Mouse (Mus musculus) hematopoietic stem cell, adult 5-6 weeks (primary cell): ENCODE results near the gene Polg. TPM values are rescaled to one million over a fixed set of nuclear protein-coding genes. Genes with fewer than 3 reads are reported as not detected.

Source experiments
- ATAC-seq, 2 experiments: fragments of 125-278 bp in 1 of 2; replicated peaks in 1 of 2; 2 replicates each; pipeline ENCODE4 v1.8.0; 2016 to 2017; ENCODE audit warnings: inconsistent platforms in 2 of 2, mild to moderate bottlenecking in 2 of 2, moderate number of reproducible peaks in 2 of 2, low read depth in 1 of 2, moderate TSS enrichment in 1 of 2; ENCODE audit not compliant: low FRiP score in 2 of 2, poor library complexity in 2 of 2, severe bottlenecking in 2 of 2, insufficient read depth in 1 of 2, low TSS enrichment in 1 of 2
- total RNA-seq: library from RNA; stranded (forward); fragments of 172-1452, 232-1000 nt; gene quantifications from 2 replicates; pipeline ENCODE4 v1.2.3, GENCODE M21; 2017

The Polg gene
- total RNA-seq, 1 experiment from 2014 or later, result 36.2 TPM

- ATAC-seq, result no peak
Measured at GRCm38 (mm10) chr7:79414449-79415375, 51.5 kb downstream of the Polg start.

- no peak for ATAC-seq
Measured at GRCm38 (mm10) chr7:79400296-79400695, 65.9 kb downstream of the Polg start.

- no peak for ATAC-seq
Measured at GRCm38 (mm10) chr7:79398971-79399370, 67.2 kb downstream of the Polg start.

GRCm38 (mm10) chr7:79398426-79398825, 67.7 kb downstream of the Polg start:
- no peak for ATAC-seq

- peak; percentile 82 for ATAC-seq
Measured at GRCm38 (mm10) chr7:79397446-79397963, 68.7 kb downstream of the Polg start.

Other genes with a start within 250 kb of the Polg start
- gene Abhd2, start 193.2 kb downstream of the Polg start, total RNA-seq, result 39.1 and 45.4 TPM in 2 replicates
- gene Rlbp1, start 79.3 kb downstream of the Polg start, total RNA-seq, result not detected in 2 replicates
- gene Fanci, start 74.4 kb downstream of the Polg start, total RNA-seq, result 30.8 and 37.4 TPM in 2 replicates
- 0.44 TPM in 1 of 2 replicates, not detected in the other for gene Rhcg, start 151.3 kb upstream of the Polg start, total RNA-seq
- gene Ticrr, start 193.8 kb upstream of the Polg start, total RNA-seq, result 15.3 and 18.2 TPM in 2 replicates
- gene Kif7, start 249.4 kb upstream of the Polg start, total RNA-seq, result 1.8 and 2.8 TPM in 2 replicates